Mouse (Mus musculus) heart, embryonic 12.5 days (tissue): Measurements from ENCODE around the gene Atpaf2. TPM values are rescaled to one million over a fixed set of nuclear protein-coding genes. Genes with fewer than 3 reads are reported as not detected.

Experiments used
- ATAC-seq: fragments of 200-750 bp; cut with Nextera tagmentation; 2 replicates; pipeline ENCODE4 v1.8.0; 2017; ENCODE audit warnings: moderate TSS enrichment, moderate library complexity; ENCODE audit not compliant: insufficient number of reproducible peaks, low FRiP score
- H3K27ac ChIP-seq: fragments of 300-500 bp; sonication (generic); 2 replicates; pipeline ENCODE4 v1.5.1; 2016; ENCODE audit warnings: mild to moderate bottlenecking, moderate library complexity; ENCODE audit not compliant: poor library complexity, severe bottlenecking
- H3K27me3 ChIP-seq: fragments of 300-500 bp; sonication (generic); replicated peaks from 2 replicates; pipeline ENCODE4 v1.6.1; 2016; ENCODE audit warnings: mild to moderate bottlenecking, moderate library complexity
- H3K36me3 ChIP-seq: fragments of 300-500 bp; sonication (generic); 2 replicates; pipeline ENCODE4 v1.6.1; 2016; ENCODE audit warnings: mild to moderate bottlenecking, moderate library complexity
- H3K4me1 ChIP-seq: fragments of 300-500 bp; sonication (generic); replicated peaks from 2 replicates; pipeline ENCODE4 v1.6.1; 2016; ENCODE audit warnings: mild to moderate bottlenecking
- H3K4me2 ChIP-seq: fragments of 300-500 bp; sonication (generic); 2 replicates; pipeline ENCODE4 v1.6.1; 2016; ENCODE audit warnings: mild to moderate bottlenecking, moderate library complexity
- H3K4me3 ChIP-seq: fragments of 300-500 bp; sonication (generic); 2 replicates; pipeline ENCODE4 v1.5.1; 2016; ENCODE audit warnings: mild to moderate bottlenecking
- H3K9ac ChIP-seq: fragments of 300-500 bp; sonication (generic); 2 replicates; pipeline ENCODE4 v1.6.1; 2016; ENCODE audit warnings: mild to moderate bottlenecking, moderate library complexity
- H3K9me3 ChIP-seq: fragments of 300-500 bp; sonication (generic); replicated peaks from 2 replicates; pipeline ENCODE4 v1.6.1; 2016; ENCODE audit warnings: mild to moderate bottlenecking, moderate library complexity
- WGBS: fragments of 180-500 bp; shearing (Covaris S2); methylation state at CpG from one replicate; pipeline ENCODE4 v1.1.7; 2016; 5-methylcytosine and 5-hydroxymethylcytosine counted together
- polyA plus RNA-seq: library from polyadenylated mRNA; unstranded; fragments of >200 nt; fragmentation: Nextera tagmentation; extraction: Ambion mirVana; gene quantifications from 2 replicates; pipeline ENCODE4 v1.2.1, GENCODE M21; 2016

Atpaf2 gene
- polyA plus RNA-seq, 1 experiment from 2014 or later: 50.5 TPM

DNA sequence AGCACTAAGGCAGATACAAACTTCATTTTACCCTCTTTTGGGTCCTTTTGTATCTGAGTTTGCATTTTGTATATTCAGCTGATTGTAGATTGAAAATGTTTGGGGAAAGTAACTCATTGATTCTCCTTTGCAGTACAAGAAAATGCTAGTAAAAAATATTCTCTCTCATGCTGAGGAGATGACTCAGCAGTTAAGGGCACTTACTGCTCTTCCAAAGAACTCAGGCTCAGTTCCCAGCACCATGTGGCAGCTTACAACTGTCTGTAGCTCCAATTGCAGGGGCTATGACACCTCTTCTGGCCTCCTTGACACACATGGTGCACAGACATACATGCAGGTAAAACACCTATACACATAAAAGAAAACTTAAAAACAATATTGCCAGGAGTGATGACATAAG is 15.2 kb upstream of the Atpaf2 start:
- no peaks in the 10 kb centered on the region for H3K9me3 ChIP-seq
- no peak for ATAC-seq
- no peaks in the 10 kb centered on the region for H3K27me3 ChIP-seq
- no peak overlapping the region for H3K9ac ChIP-seq
- no peak overlapping the region for H3K4me2 ChIP-seq
- no peak overlapping the region for H3K4me3 ChIP-seq
- peaks cover 71% of the 10 kb centered on the region for H3K36me3 ChIP-seq
- H3K27ac ChIP-seq: no peak overlapping the region
- no peaks in the 10 kb centered on the region for H3K4me1 ChIP-seq

DNA sequence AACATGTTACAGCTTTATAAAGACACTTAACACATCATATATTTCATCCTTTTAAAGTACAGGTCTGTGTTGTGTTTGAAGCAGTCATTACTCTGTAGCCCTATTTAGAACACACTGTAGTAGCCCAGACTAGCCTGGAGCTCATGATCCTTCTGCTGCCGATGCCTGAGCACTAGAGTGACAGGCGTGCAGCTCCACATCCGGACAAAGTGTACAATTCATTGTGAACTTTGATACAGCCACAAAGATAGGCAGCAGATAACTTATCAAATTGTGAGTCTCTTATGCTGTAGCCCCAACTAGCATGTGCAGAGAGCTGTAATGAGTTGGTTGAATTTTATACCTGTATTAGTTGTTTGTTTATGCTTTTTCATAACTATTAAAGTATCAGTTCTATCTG is 9.4 kb upstream of the Atpaf2 start:
- Histone ChIP-seq H3K4me3 (no peak overlapping the region), H3K4me1 (no peaks in the 10 kb centered on the region; the same call in 1 of the 2 replicates), H3K27me3 (no peaks in the 10 kb centered on the region), H3K36me3 (peaks cover 46% of the 10 kb centered on the region), H3K27ac (no peak overlapping the region), H3K4me2 (no peak overlapping the region), H3K9me3 (no peaks in the 10 kb centered on the region), H3K9ac (no peak overlapping the region)
- no peak for ATAC-seq
- 81% methylated on average over 3 of the region's 3 CpGs for WGBS

DNA sequence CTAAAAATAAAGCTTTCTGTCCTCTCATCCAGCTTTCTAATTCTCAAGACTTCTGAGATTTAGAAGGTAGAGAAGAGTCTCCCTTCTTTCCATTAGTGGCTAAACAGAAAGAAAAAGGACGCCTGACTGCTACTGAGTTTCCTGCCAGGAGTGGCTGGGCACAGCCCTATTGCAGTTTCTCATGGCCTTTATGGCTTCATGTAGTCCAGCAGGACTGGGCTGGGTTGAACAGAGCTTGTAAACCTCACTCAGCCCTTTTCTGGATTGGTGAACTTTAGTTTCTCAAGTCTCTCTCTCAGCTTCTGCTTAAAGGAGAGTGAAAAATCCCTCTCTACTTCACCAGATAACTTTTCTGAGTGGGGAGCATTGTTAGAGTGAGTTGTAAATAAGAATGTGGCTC is 8.2 kb upstream of the Atpaf2 start:
- Histone ChIP-seq H3K4me1 (no peaks in the 10 kb centered on the region; the same call in 1 of the 2 replicates), H3K9me3 (no peaks in the 10 kb centered on the region), H3K36me3 (peaks cover 38% of the 10 kb centered on the region), H3K4me3 (no peak overlapping the region), H3K27ac (no peak overlapping the region), H3K9ac (no peak overlapping the region), H3K27me3 (no peaks in the 10 kb centered on the region), H3K4me2 (no peak overlapping the region)
- no peak for ATAC-seq
- WGBS: 89% methylated on average over 1 of the region's 1 CpGs

DNA sequence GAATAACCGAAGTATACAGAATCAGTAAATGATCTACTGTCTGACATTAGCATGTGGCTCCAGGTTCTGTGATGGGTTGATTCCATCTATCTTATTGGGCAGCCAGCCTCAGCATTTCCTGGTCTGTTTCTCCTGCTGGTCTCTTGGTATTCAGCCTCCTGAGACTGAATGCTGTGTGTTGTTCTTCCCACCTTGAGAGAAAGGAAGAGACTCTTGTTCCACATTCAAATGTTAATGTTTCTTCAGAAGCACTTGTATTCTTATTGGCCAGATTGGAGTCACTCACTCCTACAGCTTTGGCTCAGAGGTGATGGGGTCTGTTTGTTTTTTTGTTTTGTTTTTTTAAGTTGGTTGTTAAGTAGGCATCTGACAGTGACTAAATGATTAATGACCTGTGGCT is 4.7 kb upstream of the Atpaf2 start:
- H3K27me3 ChIP-seq: no peaks in the 10 kb centered on the region
- no peak overlapping the region for H3K9ac ChIP-seq
- no peak overlapping the region for H3K4me3 ChIP-seq
- peaks cover 18% of the 10 kb centered on the region for H3K36me3 ChIP-seq
- WGBS: 73% methylated on average over 1 of the region's 1 CpGs
- H3K9me3 ChIP-seq: no peaks in the 10 kb centered on the region
- H3K4me2 ChIP-seq: no peak overlapping the region
- peaks cover 13% of the 10 kb centered on the region for H3K4me1 ChIP-seq
- ATAC-seq: no peak
- no peak overlapping the region for H3K27ac ChIP-seq

DNA sequence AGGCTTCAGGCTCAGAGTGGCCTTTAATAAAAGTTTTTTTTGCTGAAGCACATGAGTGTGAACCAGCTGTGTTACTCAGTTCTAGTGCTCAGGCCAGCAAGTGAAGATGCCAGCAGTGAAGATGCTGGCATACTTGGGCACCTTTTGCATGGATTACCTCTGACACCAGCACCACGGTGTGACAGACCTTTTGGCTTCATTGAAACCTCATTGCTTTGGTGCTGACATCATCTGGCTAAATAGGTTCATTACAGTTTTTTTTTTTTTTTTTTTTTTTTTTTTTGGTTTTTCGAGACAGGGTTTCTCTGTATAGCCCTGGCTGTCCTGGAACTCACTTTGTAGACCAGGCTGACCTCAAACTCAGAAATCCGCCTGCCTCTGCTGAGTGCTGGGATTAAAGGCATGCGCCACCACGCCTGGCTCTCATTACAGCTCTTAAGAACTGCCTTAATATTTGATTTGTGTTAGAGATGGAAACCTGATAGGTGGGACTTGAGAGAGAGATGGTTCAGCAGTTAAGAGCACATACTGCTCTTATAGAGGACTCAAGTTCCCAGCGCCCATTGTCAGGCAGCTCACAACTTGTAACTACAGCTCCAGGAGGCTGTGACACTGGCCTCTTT is 3.9 kb upstream of the Atpaf2 start:
- H3K27ac ChIP-seq: no peak overlapping the region
- no peaks in the 10 kb centered on the region for H3K27me3 ChIP-seq
- no peak overlapping the region for H3K9ac ChIP-seq
- H3K9me3 ChIP-seq: no peaks in the 10 kb centered on the region
- H3K4me1 ChIP-seq: peaks cover 13% of the 10 kb centered on the region
- 58% methylated on average over 6 of the region's 6 CpGs for WGBS
- no peak overlapping the region for H3K4me3 ChIP-seq
- H3K4me2 ChIP-seq: no peak overlapping the region
- ATAC-seq: no peak
- peaks cover 9% of the 10 kb centered on the region for H3K36me3 ChIP-seq

DNA sequence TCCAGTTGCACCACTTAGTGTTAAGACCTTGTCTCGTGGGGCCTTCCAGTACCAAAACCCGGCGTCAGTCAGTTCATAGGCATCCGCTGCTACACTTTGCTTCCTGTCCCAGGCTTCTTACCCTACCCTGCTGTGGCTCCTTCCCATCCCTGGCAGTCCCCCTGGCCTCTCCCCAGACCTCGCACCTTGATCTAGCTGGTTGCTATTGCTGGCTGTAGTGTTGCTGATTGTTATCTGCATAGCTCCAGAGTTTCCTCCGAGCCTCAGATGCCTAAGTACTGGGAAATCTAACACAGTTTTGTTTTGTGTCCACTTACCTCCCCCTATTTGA is 181 bp upstream of the Atpaf2 start:
- no peak overlapping the region for H3K27ac ChIP-seq
- no peaks in the 10 kb centered on the region for H3K27me3 ChIP-seq
- peak overlapping the region; percentile 92 for H3K4me2 ChIP-seq
- H3K4me1 ChIP-seq: peaks cover 29% of the 10 kb centered on the region
- peak overlapping the region; percentile 92 for H3K9ac ChIP-seq
- ATAC-seq: no peak
- H3K36me3 ChIP-seq: no peaks in the 10 kb centered on the region
- H3K9me3 ChIP-seq: no peaks in the 10 kb centered on the region
- peak overlapping the region; percentile 75 for H3K4me3 ChIP-seq
- 4% methylated on average over 6 of the region's 6 CpGs for WGBS

DNA sequence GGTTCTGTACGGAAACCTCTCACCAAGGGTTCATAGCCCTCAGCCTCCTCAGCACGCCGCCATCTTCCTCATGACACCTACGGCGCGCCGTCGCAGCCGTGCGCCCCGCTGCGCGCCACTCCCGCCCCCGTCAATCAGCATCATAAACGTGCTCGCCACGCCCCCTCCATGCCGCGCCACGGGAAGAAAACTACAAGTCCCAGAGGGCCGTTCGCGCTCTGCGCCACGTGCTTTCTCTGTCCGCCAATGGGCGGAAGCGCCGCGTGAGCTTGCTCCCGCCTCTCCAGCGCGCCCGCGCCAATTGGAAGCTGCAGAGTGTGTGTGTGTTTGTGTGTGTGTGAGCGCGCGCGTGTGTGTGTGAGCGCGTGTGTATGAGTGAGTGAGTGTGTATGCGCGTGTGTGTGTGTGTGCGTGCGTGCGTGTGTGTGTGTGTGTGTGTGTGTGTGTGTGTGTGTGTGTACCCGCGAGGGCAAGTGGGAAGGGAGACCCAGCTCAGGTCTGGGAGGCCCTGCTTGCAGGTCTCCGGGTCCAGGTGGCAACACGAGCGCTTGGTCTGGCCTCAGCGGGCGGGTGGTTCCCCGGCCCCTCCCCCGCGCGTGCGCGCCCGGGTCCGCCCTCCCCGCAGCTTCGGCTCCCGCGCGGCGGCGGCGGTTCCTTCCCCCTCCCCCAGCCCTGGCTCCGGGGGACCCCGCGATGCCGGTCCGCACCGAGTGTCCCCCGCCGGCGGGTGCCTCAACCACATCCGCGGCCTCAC is 1.1 kb downstream of the Atpaf2 start, which contains the start of gene Gid4:
Gid4 (plus strand) TSS at position 183 of the 754 bp plus-strand sequence.
- no peaks in the 10 kb centered on the region for H3K27me3 ChIP-seq
- H3K27ac ChIP-seq: peak within 1 kb of the TSS; percentile 84
- peak within 1 kb of the TSS; percentile 75 for H3K4me3 ChIP-seq
- 0 out of 2 replicates have a peak, but pooled peaks cover 3% of the 10 kb centered on the region for H3K36me3 ChIP-seq
- peak; percentile 96 for ATAC-seq
- H3K9ac ChIP-seq: peak within 1 kb of the TSS; percentile 92
- peaks cover 29% of the 10 kb centered on the region for H3K4me1 ChIP-seq
- WGBS: 0% methylated on average over 71 of the region's 81 CpGs
- peak within 1 kb of the TSS; percentile 92 for H3K4me2 ChIP-seq
- no peaks in the 10 kb centered on the region for H3K9me3 ChIP-seq

DNA sequence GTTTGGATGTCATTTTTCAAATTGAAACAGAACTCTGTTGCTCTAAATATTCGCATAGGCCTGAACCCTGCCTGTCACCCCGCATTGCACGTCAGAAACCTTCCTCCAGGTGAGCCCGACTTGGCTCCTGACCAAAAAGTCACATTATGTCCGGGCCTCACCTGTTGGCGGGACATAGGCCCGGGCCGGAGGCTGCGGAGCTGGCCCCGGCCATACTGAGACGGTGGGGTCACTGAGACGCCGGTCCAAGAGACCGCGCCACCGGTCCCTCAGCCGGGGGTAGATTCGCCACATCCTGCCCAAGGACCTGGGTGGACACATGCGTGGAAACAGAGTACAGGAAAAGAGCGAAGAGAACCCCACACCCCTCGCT is 1.7 kb downstream of the Atpaf2 start:
- peaks cover 29% of the 10 kb centered on the region for H3K4me1 ChIP-seq
- H3K9me3 ChIP-seq: no peaks in the 10 kb centered on the region
- WGBS: 1% methylated on average over 21 of the region's 21 CpGs
- peak overlapping the region; percentile 87 for H3K9ac ChIP-seq
- H3K4me2 ChIP-seq: peak overlapping the region; percentile 80
- peak; percentile 64 for ATAC-seq
- H3K4me3 ChIP-seq: peak overlapping the region; percentile 75
- H3K36me3 ChIP-seq: 0 out of 2 replicates have a peak, but pooled peaks cover 3% of the 10 kb centered on the region
- peak overlapping the region; percentile 75 for H3K27ac ChIP-seq
- H3K27me3 ChIP-seq: no peaks in the 10 kb centered on the region

DNA sequence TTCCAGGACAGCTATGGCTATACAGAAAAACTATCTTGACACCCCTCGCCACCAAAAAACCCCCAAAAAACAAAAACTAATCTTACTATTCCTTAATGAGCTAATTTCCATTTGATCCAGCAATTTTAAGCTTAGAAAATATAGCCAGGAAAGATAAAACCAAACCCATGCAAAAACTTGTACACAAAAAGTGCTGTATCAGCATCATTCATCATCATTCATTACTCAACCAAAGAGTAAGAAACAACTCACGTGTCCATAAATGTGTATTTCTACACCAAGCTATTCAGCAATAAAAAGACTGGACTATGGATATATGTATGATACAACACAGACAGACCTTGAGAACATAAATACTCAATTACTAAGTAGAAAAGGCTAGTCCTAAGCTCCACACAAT is 5.3 kb downstream of the Atpaf2 start:
- Histone ChIP-seq H3K27me3 (no peaks in the 10 kb centered on the region), H3K27ac (no peak overlapping the region), H3K36me3 (peaks cover 19% of the 10 kb centered on the region), H3K9ac (no peak overlapping the region), H3K9me3 (no peaks in the 10 kb centered on the region), H3K4me3 (no peak overlapping the region), H3K4me1 (peaks cover 16% of the 10 kb centered on the region), H3K4me2 (no peak overlapping the region)
- WGBS: 83% methylated on average over 2 of the region's 2 CpGs
- ATAC-seq: no peak

DNA sequence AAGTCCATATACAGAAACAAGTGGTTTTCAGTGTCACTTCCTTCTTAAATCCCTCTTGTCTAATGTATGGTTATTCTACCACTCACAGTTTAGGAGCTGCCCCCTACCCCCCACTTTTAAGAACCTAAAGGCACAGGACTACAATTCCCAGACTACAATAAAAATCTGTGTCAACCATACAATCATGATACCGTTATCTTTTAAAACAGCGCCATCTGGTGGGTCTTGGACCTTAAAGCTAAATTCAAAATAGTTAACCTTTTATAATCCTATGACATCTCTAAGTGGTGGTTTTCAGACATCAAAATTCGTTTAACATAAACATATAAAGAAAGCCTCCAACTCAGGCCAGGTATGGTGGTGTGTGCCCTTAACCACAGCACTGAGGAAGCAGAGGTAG is 6.1 kb downstream of the Atpaf2 start:
- 16% methylated on average over 3 of the region's 3 CpGs for WGBS
- Histone ChIP-seq H3K9me3 (no peaks in the 10 kb centered on the region), H3K9ac (no peak overlapping the region), H3K4me3 (no peak overlapping the region), H3K36me3 (peaks cover 26% of the 10 kb centered on the region), H3K4me2 (no peak overlapping the region), H3K27ac (no peak overlapping the region), H3K27me3 (no peaks in the 10 kb centered on the region), H3K4me1 (peaks cover 16% of the 10 kb centered on the region)
- no peak for ATAC-seq

DNA sequence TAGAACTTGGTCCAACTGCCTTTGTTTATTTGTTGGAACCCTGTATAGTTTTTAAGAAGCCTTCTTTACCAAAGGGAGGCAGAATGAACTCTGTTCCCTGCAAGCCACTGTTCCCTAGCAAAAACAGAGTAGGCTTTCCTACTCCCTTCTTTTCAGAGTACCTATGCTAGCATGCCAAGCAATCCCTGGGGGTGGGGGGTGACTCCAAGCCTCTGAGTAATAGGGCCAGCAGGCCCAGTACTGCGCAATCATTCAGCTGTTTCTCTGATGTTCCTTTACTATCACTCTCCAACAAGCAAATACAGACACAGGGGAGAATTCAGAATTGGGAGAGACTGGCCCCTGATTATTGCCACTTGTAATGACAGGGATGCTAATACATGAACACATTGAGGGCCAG is 11.7 kb downstream of the Atpaf2 start:
- H3K36me3 ChIP-seq: peaks cover 79% of the 10 kb centered on the region
- 95% methylated on average over 1 of the region's 1 CpGs for WGBS

More for the DNA sequence above, 11.7 kb downstream of the Atpaf2 start:
- Histone ChIP-seq H3K4me1 (no peaks in the 10 kb centered on the region), H3K27me3 (no peaks in the 10 kb centered on the region), H3K4me3 (no peak overlapping the region), H3K9ac (no peak overlapping the region), H3K27ac (no peak overlapping the region), H3K9me3 (no peaks in the 10 kb centered on the region), H3K4me2 (no peak overlapping the region)
- ATAC-seq: no peak
